Mouse (Mus musculus): Measurements from ENCODE around the gene 1600002K03Rik. TPM values are rescaled to one million over a fixed set of nuclear protein-coding genes. Genes with fewer than 3 reads are reported as not detected.

1600002K03Rik gene
- total and polyA plus RNA-seq, 3 experiments, result 4.8 to 8.9 TPM; not detected in 1

GRCm38 (mm10) chr10:80171760-80172526 is 801 bp upstream of the 1600002K03Rik start:
- ATAC-seq (ENCODE audit: extremely low read depth, insufficient number of reproducible peaks, low FRiP score, poor library complexity, severe bottlenecking), result no peak
- no peak for TF ChIP-seq GATA1 (IDR thresholded peaks at IDR 0.05; ENCODE audit: borderline replicate concordance, low read length)
- no peak for TF ChIP-seq POLR2AphosphoS5 (IDR thresholded peaks at IDR 0.05; ENCODE audit: insufficient replicate concordance, low read depth, low read length)
- TF ChIP-seq CTCF (IDR thresholded peaks at IDR 0.05; ENCODE audit: low read depth, low read length), result no peak
- no peak for TF ChIP-seq TAL1 (conservative IDR thresholded peaks at IDR 0.05; ENCODE audit: low read depth, low read length)
- TF ChIP-seq GATA2 (IDR thresholded peaks at IDR 0.05; ENCODE audit: borderline replicate concordance, low read depth, low read length), result no peak
- H3K4me1 ChIP-seq (ENCODE audit: insufficient read depth, low read depth, low read length), result peaks cover 61% of the 10 kb centered on the region
- peaks cover 74% of the 10 kb centered on the region for H3K36me3 ChIP-seq (replicated peaks)
- no peaks in the 10 kb centered on the region; the same call in 1 of the 2 replicates for H3K27me3 ChIP-seq (ENCODE audit: insufficient read depth, low read length)
- DNase-seq (ENCODE audit: low spot score), result no peak
- H3K9me3 ChIP-seq (replicated peaks), result peaks cover 24% of the 10 kb centered on the region
- peak overlapping the region; percentile 70; the same call in 1 of the 2 replicates for H3K4me3 ChIP-seq (ENCODE audit: low read depth, low read length)

- no peak for ATAC-seq (ENCODE audit: extremely low read depth, insufficient number of reproducible peaks, low FRiP score, poor library complexity, severe bottlenecking)
Measured at GRCm38 (mm10) chr10:80173358-80173757, 614 bp downstream of the 1600002K03Rik start.

GRCm38 (mm10) chr10:80173955-80174640 is 1.4 kb downstream of the 1600002K03Rik start:
- H3K9me3 ChIP-seq (replicated peaks), result peaks cover 24% of the 10 kb centered on the region
- ATAC-seq (ENCODE audit: extremely low read depth, insufficient number of reproducible peaks, low FRiP score, poor library complexity, severe bottlenecking) (no peak), DNase-seq (ENCODE audit: low spot score) (no peak)
- TF ChIP-seq GATA1 (IDR thresholded peaks at IDR 0.05; ENCODE audit: borderline replicate concordance, low read length) (no peak), GATA2 (IDR thresholded peaks at IDR 0.05; ENCODE audit: borderline replicate concordance, low read depth, low read length) (no peak), CTCF (IDR thresholded peaks at IDR 0.05; ENCODE audit: low read depth, low read length) (no peak), POLR2AphosphoS5 (IDR thresholded peaks at IDR 0.05; ENCODE audit: insufficient replicate concordance, low read depth, low read length) (no peak), TAL1 (conservative IDR thresholded peaks at IDR 0.05; ENCODE audit: low read depth, low read length) (no peak)
- H3K4me3 ChIP-seq (ENCODE audit: low read depth, low read length), result no peak overlapping the region
- H3K4me1 ChIP-seq (ENCODE audit: insufficient read depth, low read depth, low read length), result peaks cover 54% of the 10 kb centered on the region
- peaks cover 18% of the 10 kb centered on the region for H3K27me3 ChIP-seq (ENCODE audit: insufficient read depth, low read length)
- H3K36me3 ChIP-seq (replicated peaks), result peaks cover 73% of the 10 kb centered on the region

More at GRCm38 (mm10) chr10:80173358-80173757, 614 bp downstream of the 1600002K03Rik start:
- peaks cover 57% of the 10 kb centered on the region for H3K4me1 ChIP-seq (ENCODE audit: insufficient read depth, low read depth, low read length)
- peaks cover 24% of the 10 kb centered on the region for H3K9me3 ChIP-seq (replicated peaks)
- TF ChIP-seq GATA1 (IDR thresholded peaks at IDR 0.05; ENCODE audit: borderline replicate concordance, low read length), result no peak
- no peak for TF ChIP-seq POLR2AphosphoS5 (IDR thresholded peaks at IDR 0.05; ENCODE audit: insufficient replicate concordance, low read depth, low read length)
- TF ChIP-seq TAL1 (conservative IDR thresholded peaks at IDR 0.05; ENCODE audit: low read depth, low read length), result no peak
- no peak for TF ChIP-seq CTCF (IDR thresholded peaks at IDR 0.05; ENCODE audit: low read depth, low read length)
- no peak for TF ChIP-seq GATA2 (IDR thresholded peaks at IDR 0.05; ENCODE audit: borderline replicate concordance, low read depth, low read length)
- H3K27me3 ChIP-seq (ENCODE audit: insufficient read depth, low read length), result peaks cover 10% of the 10 kb centered on the region
- peaks cover 74% of the 10 kb centered on the region for H3K36me3 ChIP-seq (replicated peaks)
- no peak for DNase-seq (ENCODE audit: low spot score)
- H3K4me3 ChIP-seq (ENCODE audit: low read depth, low read length), result peak overlapping the region; percentile 70; the same call in 1 of the 2 replicates

- Histone ChIP-seq H3K27me3 (ENCODE audit: insufficient read depth, low read length) (peaks cover 22% of the 10 kb centered on the region), H3K4me1 (ENCODE audit: insufficient read depth, low read depth, low read length) (peaks cover 54% of the 10 kb centered on the region), H3K4me3 (ENCODE audit: low read depth, low read length) (no peak overlapping the region), H3K36me3 (replicated peaks) (peaks cover 67% of the 10 kb centered on the region), H3K9me3 (replicated peaks) (peaks cover 24% of the 10 kb centered on the region)
- no peak for ATAC-seq (ENCODE audit: extremely low read depth, insufficient number of reproducible peaks, low FRiP score, poor library complexity, severe bottlenecking)
- TF ChIP-seq POLR2AphosphoS5 (IDR thresholded peaks at IDR 0.05; ENCODE audit: insufficient replicate concordance, low read depth, low read length), result no peak
- peak; percentile 59; the same call in 1 of the 2 replicates for TF ChIP-seq CTCF (IDR thresholded peaks at IDR 0.05; ENCODE audit: low read depth, low read length)
- TF ChIP-seq GATA2 (IDR thresholded peaks at IDR 0.05; ENCODE audit: borderline replicate concordance, low read depth, low read length), result no peak
- no peak for TF ChIP-seq TAL1 (conservative IDR thresholded peaks at IDR 0.05; ENCODE audit: low read depth, low read length)
- DNase-seq (ENCODE audit: low spot score), result peak; percentile 37
Measured at GRCm38 (mm10) chr10:80174705-80175104, 2.0 kb downstream of the 1600002K03Rik start.

GRCm38 (mm10) chr10:80175536-80176269 is 3.0 kb downstream of the 1600002K03Rik start:
- peak; percentile 31 for DNase-seq (ENCODE audit: low spot score)
- ATAC-seq (ENCODE audit: extremely low read depth, insufficient number of reproducible peaks, low FRiP score, poor library complexity, severe bottlenecking), result no peak
- H3K9me3 ChIP-seq (replicated peaks), result peaks cover 16% of the 10 kb centered on the region
- H3K4me3 ChIP-seq (ENCODE audit: low read depth, low read length), result no peak overlapping the region
- peaks cover 46% of the 10 kb centered on the region for H3K4me1 ChIP-seq (ENCODE audit: insufficient read depth, low read depth, low read length)
- peaks cover 57% of the 10 kb centered on the region for H3K36me3 ChIP-seq (replicated peaks)
- TF ChIP-seq CTCF (IDR thresholded peaks at IDR 0.05; ENCODE audit: low read depth, low read length) (peak; percentile 64), TAL1 (conservative IDR thresholded peaks at IDR 0.05; ENCODE audit: low read depth, low read length) (no peak)
- peaks cover 32% of the 10 kb centered on the region for H3K27me3 ChIP-seq (ENCODE audit: insufficient read depth, low read length)

Measured in G1E (cell line).